Comparison of ENCODE assay signal across 16 mouse cellular contexts in the genomic region with DNA sequence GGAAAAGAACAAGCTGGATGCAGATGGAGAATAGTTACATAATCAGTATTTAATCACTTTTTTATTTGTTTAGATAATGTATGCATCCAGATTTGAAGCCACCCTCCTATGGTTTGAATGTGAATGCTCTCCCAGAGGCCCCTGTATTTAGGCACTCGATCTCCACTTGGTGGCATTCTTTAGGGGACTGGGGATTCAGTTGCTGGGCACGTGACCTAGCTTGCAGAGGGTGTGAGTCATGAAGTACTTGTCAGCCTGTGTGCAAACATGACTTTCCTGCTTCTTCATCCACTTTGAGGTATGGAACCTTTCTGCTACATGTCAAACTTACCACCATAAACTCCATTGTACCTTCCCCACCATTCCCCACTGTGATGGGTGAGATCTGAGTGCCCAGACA.
"Had no signal": no experiment of that assay in that cellular context is flagged by ENCODE, and none has a peak within 500 bp of the region (broad histone marks: within the 10 kb centered on the region; RNA-seq: fewer than 3 reads in every experiment).

No protein-coding gene starts in this region.

- H3K4me2 ChIP-seq: liver, embryonic 13.5 days; midbrain, embryonic 11.5 days; midbrain, embryonic 15.5 days; neural tube, embryonic 13.5 days; stomach, embryonic 15.5 days had no signal

- ATAC-seq: intestine, postnatal 0 days; midbrain, embryonic 15.5 days had no signal

- H3K4me3 ChIP-seq: layer of hippocampus, adult 2 months; liver, embryonic 13.5 days; midbrain, embryonic 15.5 days; neural tube, embryonic 13.5 days; stomach, embryonic 15.5 days had no signal

- DNase-seq: kidney, adult 2 months; kidney, postnatal 25 days; layer of hippocampus, adult 9-11 months; liver, embryonic 13.5 days; lung, postnatal 36 days; retina, postnatal 1 day; right cerebral cortex, postnatal 25 days; spleen, adult 18-20 months; thymus, postnatal 25 days had no signal

- H3K4me1 ChIP-seq: liver, embryonic 13.5 days; midbrain, embryonic 15.5 days; neural tube, embryonic 13.5 days; stomach, embryonic 15.5 days had no signal

- H3K9ac ChIP-seq: liver, embryonic 13.5 days; midbrain, embryonic 15.5 days; neural tube, embryonic 13.5 days; stomach, embryonic 15.5 days had no signal

- H3K36me3 ChIP-seq: liver, embryonic 13.5 days; midbrain, embryonic 15.5 days; neural tube, embryonic 13.5 days; stomach, embryonic 15.5 days had no signal

- H3K27ac ChIP-seq: kidney, postnatal 0 days; layer of hippocampus, adult 2 months; liver, embryonic 13.5 days; midbrain, embryonic 15.5 days; neural tube, embryonic 13.5 days; stomach, embryonic 15.5 days had no signal

- H3K27me3 ChIP-seq: liver, embryonic 13.5 days; midbrain, embryonic 15.5 days; neural tube, embryonic 13.5 days; stomach, embryonic 15.5 days had no signal

- H3K9me3 ChIP-seq: liver, embryonic 13.5 days; midbrain, embryonic 15.5 days; neural tube, embryonic 13.5 days; stomach, embryonic 15.5 days had no signal
